Mouse (Mus musculus): Measurements from ENCODE around the gene Kcng4.

The Kcng4 gene

GRCm38 (mm10) chr8:119615096-119615495 is 20.4 kb downstream of the Kcng4 start:
- DNase-seq (ENCODE audit: low read depth, low spot score), result no peak

GRCm38 (mm10) chr8:119612471-119612870 is 23.0 kb downstream of the Kcng4 start, which contains the start of gene Adad2:
Adad2 (plus strand) TSS chr8:119612747.
- no peak for DNase-seq (ENCODE audit: low read depth, low spot score)

GRCm38 (mm10) chr8:119606224-119606623 is 29.3 kb downstream of the Kcng4 start:
- DNase-seq (ENCODE audit: low read depth, low spot score), result no peak

GRCm38 (mm10) chr8:119604996-119605395 is 30.5 kb downstream of the Kcng4 start, which contains the start of gene Taf1c:
Taf1c (minus strand) TSS chr8:119605222.
- peak; percentile 80 for DNase-seq (ENCODE audit: low read depth, low spot score)

GRCm38 (mm10) chr8:119604398-119604803 is 31.1 kb downstream of the Kcng4 start:
- DNase-seq (ENCODE audit: low read depth, low spot score), result no peak

- DNase-seq (ENCODE audit: low read depth, low spot score), result no peak
Measured at GRCm38 (mm10) chr8:119603771-119604170, 31.7 kb downstream of the Kcng4 start.

GRCm38 (mm10) chr8:119591456-119591855 is 44.0 kb downstream of the Kcng4 start:
- no peak for DNase-seq (ENCODE audit: low read depth, low spot score)

- DNase-seq (ENCODE audit: low read depth, low spot score), result no peak
Measured at GRCm38 (mm10) chr8:119590348-119590747, 45.1 kb downstream of the Kcng4 start.

GRCm38 (mm10) chr8:119588844-119589243 is 46.6 kb downstream of the Kcng4 start:
- DNase-seq (ENCODE audit: low read depth, low spot score), result no peak

GRCm38 (mm10) chr8:119588321-119588720 is 47.2 kb downstream of the Kcng4 start:
- DNase-seq (ENCODE audit: low read depth, low spot score), result no peak

GRCm38 (mm10) chr8:119585901-119586300 is 49.6 kb downstream of the Kcng4 start:
- no peak for DNase-seq (ENCODE audit: low read depth, low spot score)

GRCm38 (mm10) chr8:119580441-119581161 is 54.9 kb downstream of the Kcng4 start:
- no peak for DNase-seq (ENCODE audit: low read depth, low spot score)

GRCm38 (mm10) chr8:119579096-119579495 is 56.4 kb downstream of the Kcng4 start:
- DNase-seq (ENCODE audit: low read depth, low spot score), result no peak

- no peak for DNase-seq (ENCODE audit: low read depth, low spot score)
Measured at GRCm38 (mm10) chr8:119575366-119575726, 60.1 kb downstream of the Kcng4 start.

GRCm38 (mm10) chr8:119574437-119575365 is 60.8 kb downstream of the Kcng4 start, which contains the start of the genes Hsdl1 and Dnaaf1:
Hsdl1 (minus strand) TSS chr8:119575183.
Dnaaf1 (plus strand) TSS chr8:119575235.
- peak; percentile 87 for DNase-seq (ENCODE audit: low read depth, low spot score)

Data from retina, adult 2 months (tissue).